Mouse (Mus musculus) MEL (cell line): Measurements from ENCODE around the gene Olfr721-ps1. TPM values are rescaled to one million over a fixed set of nuclear protein-coding genes. Genes with fewer than 3 reads are reported as not detected.

Experiments used
- DNase-seq: peaks from one replicate; pipeline ENCODE4 v3.0.0; 2011; ENCODE audit warnings: low read depth, low spot score
- H3K27ac ChIP-seq: 2 replicates; pipeline ENCODE4 v1.5.1; 2012; ENCODE audit warnings: low read depth, mild to moderate bottlenecking, control low read depth, low read length, moderate library complexity; ENCODE audit not compliant: control insufficient read depth
- H3K27me3 ChIP-seq, 2 experiments: fragments of 150-350 bp in 1 of 2; sonication (generic) in 1 of 2; 2 replicates each; pipeline ENCODE4 v1.6.1; 2012; ENCODE audit warnings: low read length in 2 of 2, mild to moderate bottlenecking in 2 of 2, improper control_type of control experiment in 1 of 2, moderate library complexity in 1 of 2; ENCODE audit not compliant: insufficient read depth in 2 of 2, control insufficient read depth in 1 of 2
- H3K36me3 ChIP-seq, 2 experiments: 2 replicates each; pipeline ENCODE4 v1.6.1; 2012 to 2014; ENCODE audit warnings: low read length in 2 of 2, improper control_type of control experiment in 1 of 2, inconsistent platforms in 1 of 2, mild to moderate bottlenecking in 1 of 2; ENCODE audit not compliant: insufficient read depth in 2 of 2, control insufficient read depth in 1 of 2
- H3K4me1 ChIP-seq, 2 experiments: fragments of 150-350 bp in 1 of 2; sonication (generic) in 1 of 2; 2 replicates each; pipeline ENCODE4 v1.6.1; 2012; ENCODE audit warnings: low read length in 2 of 2, improper control_type of control experiment in 1 of 2, mild to moderate bottlenecking in 1 of 2; ENCODE audit not compliant: insufficient read depth in 2 of 2, control insufficient read depth in 1 of 2
- H3K4me3 ChIP-seq, 2 experiments: fragments of 150-350 bp in 1 of 2; sonication (generic) in 1 of 2; 2 replicates each; pipeline ENCODE4 v1.5.1; 2012; ENCODE audit warnings: low read depth in 2 of 2, low read length in 2 of 2, mild to moderate bottlenecking in 2 of 2, moderate library complexity in 2 of 2, control low read depth in 1 of 2, improper control_type of control experiment in 1 of 2; ENCODE audit not compliant: control insufficient read depth in 1 of 2, insufficient read depth in 1 of 2
- H3K79me2 ChIP-seq: 2 replicates; pipeline ENCODE4 v1.6.1; 2012; ENCODE audit warnings: mild to moderate bottlenecking, low read length, moderate library complexity; ENCODE audit not compliant: control insufficient read depth, poor library complexity, insufficient read depth
- H3K9ac ChIP-seq: 2 replicates; pipeline ENCODE4 v1.6.1; 2012; ENCODE audit warnings: low read depth, mild to moderate bottlenecking, control low read depth, low read length, moderate library complexity; ENCODE audit not compliant: control insufficient read depth, poor library complexity, severe bottlenecking
- H3K9me3 ChIP-seq: fragments of 150-350 bp; sonication (generic); replicated peaks from 2 replicates; pipeline ENCODE4 v1.6.1; 2012; ENCODE audit warnings: mild to moderate bottlenecking, low read length, improper control_type of control experiment, moderate library complexity; ENCODE audit not compliant: insufficient read depth
- BHLHE40 ChIP-seq: IDR thresholded peaks from 2 replicates; pipeline ENCODE4 v1.6.1; 2012; ENCODE audit warnings: low read depth, mild to moderate bottlenecking, inconsistent platforms, low read length, improper control_type of control experiment, borderline replicate concordance
- E2F4 ChIP-seq: IDR thresholded peaks from 2 replicates; pipeline ENCODE4 v1.6.1; 2011; ENCODE audit warnings: low read depth, low read length, improper control_type of control experiment, borderline replicate concordance
- GABPA ChIP-seq: IDR thresholded peaks from 2 replicates; pipeline ENCODE4 v1.6.1; 2012; ENCODE audit warnings: low read depth, mild to moderate bottlenecking, inconsistent platforms, low read length, improper control_type of control experiment, moderate library complexity
- GATA1 ChIP-seq: IDR thresholded peaks from 2 replicates; pipeline ENCODE4 v1.6.1; 2011; ENCODE audit warnings: low read depth, low read length, improper control_type of control experiment
- HCFC1 ChIP-seq: IDR thresholded peaks from 2 replicates; pipeline ENCODE4 v1.6.1; 2012; ENCODE audit warnings: low read depth, mild to moderate bottlenecking, inconsistent platforms, low read length, improper control_type of control experiment, moderate library complexity
- KAT2A ChIP-seq: conservative IDR thresholded peaks from 2 replicates; pipeline ENCODE4 v1.6.1; 2012; ENCODE audit warnings: low read depth, low read length, improper control_type of control experiment, inconsistent platforms
- MAFK ChIP-seq: IDR thresholded peaks from 2 replicates; pipeline ENCODE4 v1.6.1; 2011; ENCODE audit warnings: low read depth, mild to moderate bottlenecking, low read length, improper control_type of control experiment, borderline replicate concordance
- MEF2A ChIP-seq: IDR thresholded peaks from 2 replicates; pipeline ENCODE4 v1.6.1; 2014; ENCODE audit warnings: low read depth, mild to moderate bottlenecking, inconsistent platforms, low read length, improper control_type of control experiment; ENCODE audit not compliant: poor library complexity, insufficient replicate concordance, severe bottlenecking; ENCODE audit errors: extremely low read depth
- NELFE ChIP-seq: IDR thresholded peaks from 2 replicates; pipeline ENCODE4 v1.6.1; 2011; ENCODE audit warnings: low read depth, low read length, improper control_type of control experiment
- RCOR1 ChIP-seq: IDR thresholded peaks from 2 replicates; pipeline ENCODE4 v1.6.1; 2012; ENCODE audit warnings: low read depth, mild to moderate bottlenecking, inconsistent platforms, low read length, improper control_type of control experiment
- SIN3A ChIP-seq: IDR thresholded peaks from 2 replicates; pipeline ENCODE4 v1.6.1; 2012; ENCODE audit warnings: low read length, improper control_type of control experiment, inconsistent platforms
- SMC3 ChIP-seq: IDR thresholded peaks from 2 replicates; pipeline ENCODE4 v1.6.1; 2011; ENCODE audit warnings: low read depth, low read length, improper control_type of control experiment
- TAL1 ChIP-seq: IDR thresholded peaks from 2 replicates; pipeline ENCODE4 v1.6.1; 2012; ENCODE audit warnings: mild to moderate bottlenecking, inconsistent platforms, low read length, moderate library complexity, mixed read lengths
- TBP ChIP-seq: IDR thresholded peaks from 2 replicates; pipeline ENCODE4 v1.8.0; 2011; ENCODE audit warnings: low read depth, low read length, improper control_type of control experiment
- TCF12 ChIP-seq: IDR thresholded peaks from 2 replicates; pipeline ENCODE4 v1.6.1; 2014; ENCODE audit warnings: low read depth, mild to moderate bottlenecking, inconsistent platforms, low read length, improper control_type of control experiment, moderate library complexity
- UBTF ChIP-seq: IDR thresholded peaks from 2 replicates; pipeline ENCODE4 v1.6.1; 2012; ENCODE audit warnings: low read depth, mild to moderate bottlenecking, inconsistent platforms, low read length, improper control_type of control experiment, moderate library complexity, borderline replicate concordance; ENCODE audit not compliant: insufficient read depth
- USF2 ChIP-seq, 2 experiments: IDR thresholded peaks; 2 replicates each; pipeline ENCODE4 v1.6.1; 2011 to 2012; ENCODE audit warnings: improper control_type of control experiment in 2 of 2, low read length in 2 of 2, borderline replicate concordance in 1 of 2, inconsistent platforms in 1 of 2, low read depth in 1 of 2, mild to moderate bottlenecking in 1 of 2; ENCODE audit not compliant: insufficient read depth in 1 of 2
- ZKSCAN1 ChIP-seq: IDR thresholded peaks from 2 replicates; pipeline ENCODE4 v1.6.1; 2012; ENCODE audit warnings: low read depth, mild to moderate bottlenecking, inconsistent platforms, low read length, improper control_type of control experiment, moderate library complexity
- ZMIZ1 ChIP-seq: IDR thresholded peaks from 2 replicates; pipeline ENCODE4 v1.6.1; 2012; ENCODE audit warnings: low read depth, mild to moderate bottlenecking, inconsistent platforms, low read length, improper control_type of control experiment, moderate library complexity
- ZNF384 ChIP-seq: IDR thresholded peaks from 2 replicates; pipeline ENCODE4 v1.6.1; 2012; ENCODE audit warnings: low read depth, mild to moderate bottlenecking, inconsistent platforms, low read length, improper control_type of control experiment
- polyA plus RNA-seq, 2 experiments: library from polyadenylated mRNA; stranded (reverse) in 1 of 2; unstranded in 1 of 2; fragments of >175 nt in 1 of 2; fragments of >200 nt in 1 of 2; gene quantifications; 2 replicates each; pipeline versions ENCODE4 v1.2.1 to v1.2.4; 2012; ENCODE audit warnings: low replicate concordance in 2 of 2, low read depth in 1 of 2; ENCODE audit not compliant: insufficient read length in 2 of 2, insufficient read depth in 1 of 2, missing spikeins in 1 of 2
- total RNA-seq: library from RNA; depleted of rRNA; stranded (reverse); fragments of 300-350 nt; gene quantifications from 2 replicates; pipeline ENCODE4 v1.2.3, GENCODE M21; 2012; rRNA removed

The Olfr721-ps1 gene
- total RNA-seq, result not detected in 2 replicates
- not detected for polyA plus RNA-seq

GRCm38 (mm10) chr14:14400998-14401397, at the start of gene Olfr721-ps1:
Gene Olfr721-ps1, plus strand, starts transcription at chr14:14401298.
- no peak for DNase-seq
- Histone ChIP-seq H3K9ac (no peak within 1 kb of the TSS), H3K4me3 (no peak within 1 kb of the TSS), H3K27me3 (no peaks in the 10 kb centered on the region), H3K9me3 (no peaks in the 10 kb centered on the region), H3K4me1 (no peaks in the 10 kb centered on the region), H3K36me3 (no peaks in the 10 kb centered on the region), H3K27ac (no peak within 1 kb of the TSS), H3K79me2 (no peaks in the 10 kb centered on the region)
- TF ChIP-seq RCOR1, result no peak
- no peak for TF ChIP-seq SIN3A
- TF ChIP-seq TBP, result no peak
- no peak for TF ChIP-seq MAFK
- TF ChIP-seq USF2 (IDR thresholded peaks at IDR 0.05; ENCODE audit: borderline replicate concordance in 1 of 2, insufficient read depth in 1 of 2, low read depth in 1 of 2, low read length in 2 of 2), result no peak
- TF ChIP-seq ZNF384, result no peak
- no peak for TF ChIP-seq E2F4
- no peak for TF ChIP-seq TCF12
- no peak for TF ChIP-seq TAL1
- TF ChIP-seq ZMIZ1, result no peak
- no peak for TF ChIP-seq HCFC1

GRCm38 (mm10) chr14:14351721-14352590, 49.1 kb upstream of the Olfr721-ps1 start:
- no peak for TF ChIP-seq GATA1
- TF ChIP-seq SMC3, result no peak
- TF ChIP-seq ZNF384, result no peak
- no peak for TF ChIP-seq TCF12
- no peak for TF ChIP-seq E2F4
- TF ChIP-seq NELFE, result no peak
- no peak for TF ChIP-seq GABPA
- TF ChIP-seq BHLHE40, result no peak
- no peak for TF ChIP-seq KAT2A
- no peak for TF ChIP-seq MAFK
- no peak for TF ChIP-seq UBTF
- no peak for TF ChIP-seq MEF2A
- no peak for TF ChIP-seq ZKSCAN1
- Histone ChIP-seq H3K27ac (no peak overlapping the region), H3K4me3 (no peak overlapping the region), H3K9ac (no peak overlapping the region), H3K79me2 (no peaks in the 10 kb centered on the region), H3K4me1 (no peaks in the 10 kb centered on the region), H3K9me3 (no peaks in the 10 kb centered on the region; the same call in 1 of the 2 replicates), H3K27me3 (no peaks in the 10 kb centered on the region), H3K36me3 (no peaks in the 10 kb centered on the region)
- peak; percentile 9 for DNase-seq
